Mouse (Mus musculus): Measurements from ENCODE around the gene Nat8f4. TPM values are rescaled to one million over a fixed set of nuclear protein-coding genes. Genes with fewer than 3 reads are reported as not detected.

The Nat8f4 gene
- polyA plus RNA-seq, 1 experiment from 2014 or later: 5.6 TPM

- no peak for DNase-seq (ENCODE audit: low spot score)
- Histone ChIP-seq H3K4me3 (no peak overlapping the region), H3K9me3 (replicated peaks) (no peaks in the 10 kb centered on the region), H3K27me3 (ENCODE audit: low read depth, poor library complexity, severe bottlenecking) (no peaks in the 10 kb centered on the region), H3K36me3 (no peaks in the 10 kb centered on the region), H3K27ac (replicated peaks) (no peak overlapping the region), H3K4me1 (peaks cover 7% of the 10 kb centered on the region)
- WGBS: 89% methylated on average over 3 of the region's 3 CpGs
Measured at GRCm38 (mm10) chr6:85853481-85853880, 51.2 kb downstream of the Nat8f4 start.

GRCm38 (mm10) chr6:85851062-85851773 is 53.5 kb downstream of the Nat8f4 start:
- no peak overlapping the region for H3K4me3 ChIP-seq
- peaks cover 7% of the 10 kb centered on the region for H3K4me1 ChIP-seq
- no peaks in the 10 kb centered on the region for H3K36me3 ChIP-seq
- H3K27me3 ChIP-seq (ENCODE audit: low read depth, poor library complexity, severe bottlenecking): no peaks in the 10 kb centered on the region
- H3K27ac ChIP-seq (replicated peaks): no peak overlapping the region
- WGBS: 89% methylated on average over 7 of the region's 7 CpGs
- no peaks in the 10 kb centered on the region for H3K9me3 ChIP-seq (replicated peaks)
- no peak for DNase-seq (ENCODE audit: low spot score)

- no peak overlapping the region for H3K4me3 ChIP-seq
- no peak overlapping the region for H3K27ac ChIP-seq (replicated peaks)
- WGBS: 25% methylated on average over 2 of the region's 2 CpGs
- no peaks in the 10 kb centered on the region for H3K36me3 ChIP-seq
- H3K9me3 ChIP-seq (replicated peaks): no peaks in the 10 kb centered on the region
- H3K27me3 ChIP-seq (ENCODE audit: low read depth, poor library complexity, severe bottlenecking): no peaks in the 10 kb centered on the region
- no peak for DNase-seq (ENCODE audit: low spot score)
- H3K4me1 ChIP-seq: peaks cover 7% of the 10 kb centered on the region
Measured at GRCm38 (mm10) chr6:85849240-85849639, 55.4 kb downstream of the Nat8f4 start.

Other genes starting within 250 kb of the Nat8f4 start
- gene Nat8f7, start 191.7 kb downstream of the Nat8f4 start, polyA plus RNA-seq (2016; fragmentation: Nextera tagmentation; extraction: Ambion mirVana): not detected in 2 replicates
- 0.20 and 0.25 TPM in 2 replicates for gene Nat8f3, start 139.1 kb downstream of the Nat8f4 start, polyA plus RNA-seq (2016; fragmentation: Nextera tagmentation; extraction: Ambion mirVana)
- gene Nat8f6, start 83.9 kb downstream of the Nat8f4 start, polyA plus RNA-seq (2016; fragmentation: Nextera tagmentation; extraction: Ambion mirVana): not detected in 2 replicates
- 0.14 TPM in 1 of 2 replicates, not detected in the other for gene Nat8f5, start 83.9 kb downstream of the Nat8f4 start, polyA plus RNA-seq (2016; fragmentation: Nextera tagmentation; extraction: Ambion mirVana)
- not detected in 2 replicates for gene Nat8, start 72.8 kb downstream of the Nat8f4 start, polyA plus RNA-seq (2016; fragmentation: Nextera tagmentation; extraction: Ambion mirVana)
- gene Nat8f2, start 35.7 kb downstream of the Nat8f4 start, polyA plus RNA-seq (2016; fragmentation: Nextera tagmentation; extraction: Ambion mirVana): not detected in 2 replicates
- 30.6 and 35.9 TPM in 2 replicates for gene Tprkb, start 7.0 kb upstream of the Nat8f4 start, polyA plus RNA-seq (2016; fragmentation: Nextera tagmentation; extraction: Ambion mirVana)
- gene Nat8f1, start 10.8 kb upstream of the Nat8f4 start, polyA plus RNA-seq (2016; fragmentation: Nextera tagmentation; extraction: Ambion mirVana): 5.9 and 7.9 TPM in 2 replicates
- gene Dusp11, start 56.8 kb upstream of the Nat8f4 start, polyA plus RNA-seq (2016; fragmentation: Nextera tagmentation; extraction: Ambion mirVana): 38.5 and 38.8 TPM in 2 replicates
- not detected in 2 replicates for gene Figla, start 111.3 kb upstream of the Nat8f4 start, polyA plus RNA-seq (2016; fragmentation: Nextera tagmentation; extraction: Ambion mirVana)
- gene Add2, start 123.8 kb upstream of the Nat8f4 start, polyA plus RNA-seq (2016; fragmentation: Nextera tagmentation; extraction: Ambion mirVana): 43.3 and 81.8 TPM in 2 replicates

Data from midbrain, embryonic 10.5 days (tissue).